Mouse (Mus musculus): ENCODE measurements around the gene Tex12. TPM values are rescaled to one million over a fixed set of nuclear protein-coding genes. Genes with fewer than 3 reads are reported as not detected.

Gene Tex12
- not detected for polyA plus RNA-seq (2017; shearing (Covaris generic))

DNA sequence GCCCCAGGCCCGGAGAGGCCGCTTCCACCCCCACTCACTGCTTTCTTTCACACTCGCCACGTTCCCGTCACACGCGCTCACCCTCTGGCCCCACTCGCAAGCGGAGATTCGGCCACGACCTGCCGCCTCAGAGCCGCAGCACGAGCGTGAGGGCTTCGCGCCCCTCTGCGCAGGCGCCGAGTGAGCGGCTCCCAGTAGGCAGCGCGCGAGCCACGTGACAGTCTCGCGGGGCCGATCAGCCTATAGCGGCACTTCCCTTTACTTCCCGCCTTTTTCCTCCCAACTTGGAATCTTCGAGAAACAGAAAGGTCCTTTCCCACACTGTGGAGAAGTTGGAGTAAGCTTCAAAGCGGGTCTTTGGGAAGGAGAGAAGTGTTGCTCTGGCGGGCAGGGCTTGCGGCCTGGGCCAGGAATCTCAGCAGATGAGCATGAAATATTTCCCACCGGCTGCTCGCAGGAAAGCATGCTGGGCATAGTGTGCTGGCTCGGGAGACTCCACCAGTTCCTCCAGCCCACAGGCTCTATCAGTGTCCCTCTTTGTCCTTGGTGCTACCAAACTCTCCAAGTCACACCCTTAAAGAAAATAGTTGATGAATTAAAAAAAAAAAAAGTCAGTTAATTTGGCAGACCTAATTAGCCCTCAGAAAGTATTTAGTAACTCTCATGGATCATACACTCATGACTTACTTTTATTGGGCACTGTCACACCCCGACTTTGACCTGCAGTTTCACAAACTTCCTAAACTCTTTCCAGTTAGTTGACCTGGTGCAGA is at the start of gene Tex12:
Gene Tex12, minus strand, starts transcription at position 181 of the 773 bp plus-strand sequence.

DNA sequence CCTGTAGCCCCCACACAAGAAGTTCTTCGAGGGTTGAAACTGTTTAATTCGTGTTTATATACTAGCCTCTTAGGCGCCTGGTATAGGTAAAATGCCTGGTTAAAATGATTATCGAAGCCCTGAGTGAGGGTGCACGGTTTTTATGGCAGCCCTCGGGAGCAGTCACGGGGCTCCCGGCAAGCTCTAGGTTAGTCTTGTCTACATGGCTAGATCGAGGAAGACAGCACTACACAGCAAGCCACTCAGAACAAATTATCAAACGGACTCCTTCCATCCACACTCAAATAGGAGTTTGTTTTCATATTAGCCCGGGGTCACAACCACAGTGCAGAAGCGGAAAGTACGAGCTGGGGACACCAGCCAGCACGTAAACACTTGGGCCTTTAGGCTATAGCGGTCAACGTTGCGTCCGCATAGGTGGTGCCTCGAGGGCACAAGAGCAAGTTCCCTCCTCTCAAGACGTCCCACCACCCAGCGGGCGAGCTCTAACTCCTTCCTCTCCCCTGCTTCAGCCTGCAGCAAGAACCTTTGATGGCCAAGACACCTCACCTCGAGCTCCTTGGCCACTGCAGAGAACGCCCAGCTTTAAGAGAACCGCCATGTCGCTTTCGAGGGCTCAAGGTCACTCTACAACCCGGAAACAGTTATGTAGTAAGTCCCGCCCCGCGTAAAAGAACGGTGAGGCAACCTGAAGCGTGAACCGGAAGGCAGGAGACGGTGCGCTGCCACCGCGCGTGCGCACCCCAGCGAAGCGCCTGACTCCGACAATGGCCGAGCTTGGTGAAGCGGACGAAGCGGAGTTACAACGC is 42.3 kb upstream of the Tex12 start, which contains the start of the genes Sdhd and Timm8b:
Gene Sdhd, minus strand, starts transcription at position 624 of the 809 bp plus-strand sequence.
Gene Timm8b, plus strand, starts transcription at position 722 of the 809 bp plus-strand sequence.

DNA sequence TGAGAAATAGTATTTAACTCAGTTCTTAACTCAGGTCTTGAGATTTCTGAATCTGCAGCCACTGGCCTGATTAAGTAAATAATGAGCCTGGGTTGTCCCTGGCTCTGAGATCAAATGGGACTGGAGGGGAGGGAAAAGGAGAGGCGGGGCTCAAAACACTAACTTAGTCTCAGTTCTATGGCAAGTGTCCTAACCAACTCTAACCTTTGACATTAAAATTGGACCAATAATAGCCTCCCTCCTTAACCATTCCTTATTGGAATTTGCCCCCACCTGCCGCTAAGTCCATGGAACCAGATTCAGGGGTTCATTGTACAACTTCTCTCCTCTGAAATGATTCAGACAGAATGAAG is 6.1 kb downstream of the Tex12 start, which contains the start of gene Bco2:
Gene Bco2, minus strand, starts transcription at position 88 of the 353 bp plus-strand sequence.

DNA sequence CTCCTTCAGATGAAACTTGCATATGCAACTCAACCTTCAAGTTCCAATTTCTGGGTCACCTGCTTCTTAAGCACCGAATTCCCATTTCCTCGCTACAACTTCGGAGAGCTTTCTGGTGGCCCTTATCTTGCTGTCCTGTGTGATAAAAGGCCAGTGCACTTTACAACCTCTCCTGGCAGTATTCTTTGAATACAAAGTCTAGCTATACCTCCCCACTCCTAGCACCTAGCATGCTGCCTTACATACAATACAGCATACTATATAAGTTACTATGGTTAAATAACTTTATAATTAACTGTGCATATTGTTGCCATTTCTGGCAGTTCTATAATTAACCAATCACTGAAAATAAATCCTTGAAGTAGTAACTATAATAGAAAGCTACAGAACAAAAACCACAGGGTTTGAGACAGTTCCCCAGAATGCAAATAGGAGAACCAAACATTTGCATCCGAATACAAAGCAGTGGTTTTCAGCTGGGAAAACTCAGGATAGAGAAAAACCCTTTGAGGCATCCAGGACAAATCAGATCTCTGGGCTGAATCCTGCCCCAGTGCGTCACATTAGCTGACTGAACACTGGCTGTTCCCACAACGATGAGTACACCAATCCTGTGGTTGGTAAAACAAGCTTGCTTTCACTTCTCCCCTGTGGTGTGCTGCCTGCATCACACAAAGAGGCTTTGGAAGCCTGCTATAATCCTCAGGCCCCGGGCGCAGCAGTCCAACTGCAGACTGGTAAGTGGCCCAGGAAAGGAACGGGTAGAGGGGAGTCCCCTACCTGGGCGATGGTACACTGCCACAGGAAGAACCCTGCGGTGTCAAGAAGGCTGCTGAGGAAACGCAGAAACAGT is 6.7 kb downstream of the Tex12 start, which contains the start of gene Il18:
Gene Il18, plus strand, starts transcription at position 587 of the 853 bp plus-strand sequence.

GRCm38 (mm10) chr9:50528293-50528892 is 32.7 kb downstream of the Tex12 start, which contains the start of gene Pts:
Gene Pts (minus strand): TSS chr9:50528724.

Other genes starting within 250 kb of the Tex12 start
- gene Rpl10-ps3, start 216.4 kb downstream of the Tex12 start, polyA plus RNA-seq (2017; shearing (Covaris generic)) = 665 TPM
- not detected for gene Plet1, start 66.8 kb downstream of the Tex12 start, polyA plus RNA-seq (2017; shearing (Covaris generic))
- gene Pts, start 32.6 kb downstream of the Tex12 start, polyA plus RNA-seq (2017; shearing (Covaris generic)) = 42.5 TPM
- gene Il18, start 6.5 kb downstream of the Tex12 start, polyA plus RNA-seq (2017; shearing (Covaris generic)) = 3.3 TPM
- 0.18 TPM for gene Bco2, start 6.1 kb downstream of the Tex12 start, polyA plus RNA-seq (2017; shearing (Covaris generic))
- 101 TPM for gene Sdhd, start 42.5 kb upstream of the Tex12 start, polyA plus RNA-seq (2017; shearing (Covaris generic))
- gene Timm8b, start 42.6 kb upstream of the Tex12 start, polyA plus RNA-seq (2017; shearing (Covaris generic)) = 61.0 TPM
- 2.7 TPM for gene Pih1d2, start 56.0 kb upstream of the Tex12 start, polyA plus RNA-seq (2017; shearing (Covaris generic))
- 27.3 TPM for gene Nkapd1, start 56.1 kb upstream of the Tex12 start, polyA plus RNA-seq (2017; shearing (Covaris generic))
- 33.5 TPM for gene Dlat, start 98.5 kb upstream of the Tex12 start, polyA plus RNA-seq (2017; shearing (Covaris generic))
- not detected for gene Dixdc1, start 178.2 kb upstream of the Tex12 start, polyA plus RNA-seq (2017; shearing (Covaris generic))
- not detected for gene 2310030G06Rik, start 185.2 kb upstream of the Tex12 start, polyA plus RNA-seq (2017; shearing (Covaris generic))
- gene Cryab, start 190.0 kb upstream of the Tex12 start, polyA plus RNA-seq (2017; shearing (Covaris generic)) = not detected
- not detected for gene Hspb2, start 191.0 kb upstream of the Tex12 start, polyA plus RNA-seq (2017; shearing (Covaris generic))
- 6.9 TPM for gene Fdxacb1, start 206.9 kb upstream of the Tex12 start, polyA plus RNA-seq (2017; shearing (Covaris generic))
- 22.8 TPM for gene Alg9, start 213.7 kb upstream of the Tex12 start, polyA plus RNA-seq (2017; shearing (Covaris generic))
- 8.7 TPM for gene 1110032A03Rik, start 214.2 kb upstream of the Tex12 start, polyA plus RNA-seq (2017; shearing (Covaris generic))